In genomic region chr10:98915398-98915931, GRCm38 (mm10) we compare ENCODE assay signal across 8 mouse cellular contexts. TPM values are rescaled to one million over a fixed set of nuclear protein-coding genes. Genes with fewer than 3 reads are reported as not detected.
A peak's percentile ranks its signal among the peaks of the same experiment; 100 is the strongest.
DNase-seq lines count a peak whose midpoint lies in the region; ATAC-seq and TF ChIP-seq lines count a peak whose summit lies in the region.

No protein-coding gene starts in this region.

- TF ChIP-seq CTCF in left cerebral cortex, adult 2 months (IDR thresholded peaks at IDR 0.05) = no peak
- TF ChIP-seq CTCF in hindbrain, postnatal 0 days (IDR thresholded peaks at IDR 0.05; ENCODE audit: low read depth) = no peak

- WGBS in hindbrain, postnatal 0 days = 1% methylated on average over 42 of the region's 54 CpGs
- under 1% methylated on average over 54 of the region's 54 CpGs for WGBS in liver, embryonic 15.5 days (ENCODE audit: insufficient replicate concordance)
- WGBS in neural tube, embryonic 14.5 days = under 1% methylated on average over 27 of the region's 54 CpGs

- peak overlapping the region; percentile 87 for H3K9ac ChIP-seq in hindbrain, postnatal 0 days (replicated peaks; ENCODE audit: low read length)
- peak overlapping the region; percentile 97 for H3K9ac ChIP-seq in liver, embryonic 15.5 days
- H3K9ac ChIP-seq in neural tube, embryonic 14.5 days (replicated peaks; ENCODE audit: low read depth, low read length) = peak overlapping the region; percentile 98

- intact Hi-C loops in left cerebral cortex, adult 2 months (cut with DNase I) = loop anchor here (2.0 to 5.0 kb wide), 4 partner anchors 62 to 307 kb away; no protein-coding TSS in a partner anchor

- H3K4me3 ChIP-seq in left cerebral cortex, adult 2 months = peak overlapping the region; percentile 100
- H3K4me3 ChIP-seq in brown adipose tissue, adult 24 weeks (ENCODE audit: insufficient read depth, low read depth, low read length) = peak overlapping the region; percentile 99
- H3K4me3 ChIP-seq in hindbrain, postnatal 0 days (ENCODE audit: low read length) = peak overlapping the region; percentile 56
- peak overlapping the region; percentile 99 for H3K4me3 ChIP-seq in liver, embryonic 15.5 days (replicated peaks)
- peak overlapping the region; percentile 96 for H3K4me3 ChIP-seq in neural tube, embryonic 14.5 days (ENCODE audit: low read depth, low read length)

- H3K27me3 ChIP-seq in hindbrain, postnatal 0 days (ENCODE audit: insufficient read depth, low read length) = no peaks in the 10 kb centered on the region
- no peaks in the 10 kb centered on the region for H3K27me3 ChIP-seq in liver, embryonic 15.5 days
- no peaks in the 10 kb centered on the region for H3K27me3 ChIP-seq in neural tube, embryonic 14.5 days (ENCODE audit: control insufficient read depth, insufficient read depth, low read length)

- no peaks in the 10 kb centered on the region for H3K4me1 ChIP-seq in brown adipose tissue, adult 24 weeks (ENCODE audit: control insufficient read depth, insufficient read depth, insufficient read length, low read length)
- 0 out of 2 replicates have a peak, but pooled peaks cover 4% of the 10 kb centered on the region for H3K4me1 ChIP-seq in hindbrain, postnatal 0 days (ENCODE audit: insufficient read depth, low read length)
- peaks cover 29% of the 10 kb centered on the region for H3K4me1 ChIP-seq in liver, embryonic 15.5 days (replicated peaks)
- peaks cover 8% of the 10 kb centered on the region; the same call in 1 of the 2 replicates for H3K4me1 ChIP-seq in neural tube, embryonic 14.5 days (ENCODE audit: control insufficient read depth, insufficient read depth, low read length)

- peak; percentile 52 to 57 for DNase-seq in left cerebral cortex, adult 2 months (ENCODE audit: extremely low spot score in 1 of 2, low spot score in 2 of 2)
- no peak for DNase-seq in left cerebral cortex, adult 11 months (ENCODE audit: low spot score)
- DNase-seq in gastrocnemius, adult 8-10 months (ENCODE audit: low spot score in 2 of 2) = peak; percentile 13 to 14
- DNase-seq in hindbrain, postnatal 0 days (ENCODE audit: low spot score) = no peak
- DNase-seq in thymus, postnatal 36 days = peak; percentile 56 to 71

- H3K36me3 ChIP-seq in hindbrain, postnatal 0 days (ENCODE audit: insufficient read depth, low read length) = no peaks in the 10 kb centered on the region
- H3K36me3 ChIP-seq in liver, embryonic 15.5 days (replicated peaks) = no peaks in the 10 kb centered on the region
- no peaks in the 10 kb centered on the region for H3K36me3 ChIP-seq in neural tube, embryonic 14.5 days (ENCODE audit: control insufficient read depth, insufficient read depth, low read length)

- no peak for ATAC-seq in hindbrain, postnatal 0 days
- ATAC-seq in liver, embryonic 15.5 days (ENCODE audit: insufficient read depth) = peak; percentile 2
- ATAC-seq in neural tube, embryonic 14.5 days (ENCODE audit: low read depth) = peak; percentile 4; the same call in 1 of the 2 replicates

- peak overlapping the region; percentile 66 for H3K4me2 ChIP-seq in hindbrain, postnatal 0 days (ENCODE audit: low read depth, low read length)
- H3K4me2 ChIP-seq in liver, embryonic 15.5 days = peak overlapping the region; percentile 97
- peak overlapping the region; percentile 73 for H3K4me2 ChIP-seq in neural tube, embryonic 14.5 days (ENCODE audit: low read depth, low read length)

- H3K27ac ChIP-seq in left cerebral cortex, adult 2 months = peak overlapping the region; percentile 100
- peak overlapping the region; percentile 77; the same call in 1 of the 2 replicates for H3K27ac ChIP-seq in brown adipose tissue, adult 24 weeks (replicated peaks; ENCODE audit: low read depth, low read length)
- peak overlapping the region; percentile 96 for H3K27ac ChIP-seq in hindbrain, postnatal 0 days
- H3K27ac ChIP-seq in liver, embryonic 15.5 days (replicated peaks) = peak overlapping the region; percentile 98
- H3K27ac ChIP-seq in neural tube, embryonic 14.5 days (ENCODE audit: low read depth, low read length) = peak overlapping the region; percentile 100

- no peaks in the 10 kb centered on the region for H3K9me3 ChIP-seq in hindbrain, postnatal 0 days (ENCODE audit: low read length)
- H3K9me3 ChIP-seq in liver, embryonic 15.5 days (replicated peaks) = no peaks in the 10 kb centered on the region
- no peaks in the 10 kb centered on the region for H3K9me3 ChIP-seq in neural tube, embryonic 14.5 days (ENCODE audit: control insufficient read depth, low read length)

RNA-seq across cellular contexts. Expression of gene Atp2b1, which starts 1.3 kb away (rescaled TPM):
- 100 to 1,000 TPM; 686 to 742 TPM for total RNA-seq in left cerebral cortex, adult 2 months (2021)
- 13.2 and 14.9 TPM in 2 replicates for polyA plus RNA-seq in brown adipose tissue, adult 24 weeks (2012; ENCODE audit: insufficient read depth, insufficient read length, missing spikeins)
- 10 to 100 TPM; 61.9 to 75.9 (median 73.7) TPM for total RNA-seq in gastrocnemius, adult 8-10 months (2022)
- 152 and 154 TPM in 2 replicates for total RNA-seq in hindbrain, postnatal 0 days (2014; rRNA removed)
- polyA plus RNA-seq in hindbrain, postnatal 0 days (2015; fragmentation: Nextera tagmentation; extraction: Ambion mirVana) = 336 and 338 TPM in 2 replicates
- polyA plus RNA-seq in liver, embryonic 15.5 days (2015; fragmentation: Nextera tagmentation; extraction: Ambion mirVana) = 30.9 and 33.3 TPM in 2 replicates
- polyA plus RNA-seq in neural tube, embryonic 14.5 days (2014; fragmentation: Nextera tagmentation; extraction: Ambion mirVana) = 359 and 412 TPM in 2 replicates

Comparison
In these comparisons a context has a peak if more than half of its experiments do, and no peak if none do; other contexts are left out.
1. DNase-seq: peak in left cerebral cortex, adult 2 months (2 of 2), gastrocnemius, adult 8-10 months (2 of 2) and thymus, postnatal 36 days (2 of 2); none in left cerebral cortex, adult 11 months (single experiment) and hindbrain, postnatal 0 days (single experiment).
2. Peak in every context shown above with its lines, with median percentiles within 50 percentile points of each other: H3K27ac ChIP-seq, H3K4me3 ChIP-seq, H3K4me2 ChIP-seq and H3K9ac ChIP-seq.